Mouse (Mus musculus) forebrain, embryonic 16.5 days (tissue): ENCODE results near the gene Abhd17c. TPM values are rescaled to one million over a fixed set of nuclear protein-coding genes. Genes with fewer than 3 reads are reported as not detected.
A peak's percentile ranks its signal among the peaks of the same experiment; 100 is the strongest.
"Not testable (repeated sequence)": the region's sequence is repeated elsewhere in the genome, so short reads cannot be mapped to it uniquely, and the experiment has no call there.

Experiments
- ATAC-seq: fragments of 200-750 bp; cut with Nextera tagmentation; 2 replicates; pipeline ENCODE4 v1.8.0; 2017; ENCODE audit warnings: mild to moderate bottlenecking, moderate library complexity
- H3K27ac ChIP-seq: fragments of 300-500 bp; sonication (generic); 2 replicates; pipeline ENCODE4 v1.5.1; 2014; ENCODE audit warnings: low read length, control low read depth
- H3K27me3 ChIP-seq: fragments of 300-500 bp; sonication (generic); replicated peaks from 2 replicates; pipeline ENCODE4 v1.6.1; 2014; ENCODE audit warnings: low read length; ENCODE audit not compliant: control insufficient read depth, insufficient read depth
- H3K36me3 ChIP-seq: fragments of 300-500 bp; sonication (generic); 2 replicates; pipeline ENCODE4 v1.6.1; 2014; ENCODE audit not compliant: control insufficient read depth, insufficient read depth
- H3K4me1 ChIP-seq: fragments of 300-500 bp; sonication (generic); replicated peaks from 2 replicates; pipeline ENCODE4 v1.6.1; 2014; ENCODE audit warnings: low read length; ENCODE audit not compliant: control insufficient read depth, insufficient read depth
- H3K4me2 ChIP-seq: fragments of 300-500 bp; sonication (generic); 2 replicates; pipeline ENCODE4 v1.6.1; 2014; ENCODE audit warnings: mild to moderate bottlenecking, low read length, control low read depth
- H3K4me3 ChIP-seq: fragments of 300-500 bp; sonication (generic); replicated peaks from 2 replicates; pipeline ENCODE4 v1.5.1; 2014; ENCODE audit warnings: mild to moderate bottlenecking, low read length, control low read depth
- H3K9ac ChIP-seq: fragments of 300-500 bp; sonication (generic); replicated peaks from 2 replicates; pipeline ENCODE4 v1.6.1; 2014; ENCODE audit warnings: low read depth, low read length, control low read depth
- H3K9me3 ChIP-seq: fragments of 300-500 bp; sonication (generic); 2 replicates; pipeline ENCODE4 v1.6.1; 2016; ENCODE audit warnings: low read length; ENCODE audit not compliant: control insufficient read depth
- WGBS: fragments of 180-500 bp; shearing (Covaris S2); extraction: QIAGEN DNeasy Blood & Tissue Kit; methylation state at CpG from one replicate; pipeline ENCODE4 v1.1.7; 2014; 5-methylcytosine and 5-hydroxymethylcytosine counted together
- polyA plus RNA-seq: library from polyadenylated mRNA; unstranded; fragments of >200 nt; fragmentation: Nextera tagmentation; extraction: Ambion mirVana; gene quantifications from 2 replicates; pipeline ENCODE4 v1.2.1, GENCODE M21; 2015

Gene Abhd17c
- polyA plus RNA-seq, 1 experiment from 2014 or later: 26.2 TPM

DNA sequence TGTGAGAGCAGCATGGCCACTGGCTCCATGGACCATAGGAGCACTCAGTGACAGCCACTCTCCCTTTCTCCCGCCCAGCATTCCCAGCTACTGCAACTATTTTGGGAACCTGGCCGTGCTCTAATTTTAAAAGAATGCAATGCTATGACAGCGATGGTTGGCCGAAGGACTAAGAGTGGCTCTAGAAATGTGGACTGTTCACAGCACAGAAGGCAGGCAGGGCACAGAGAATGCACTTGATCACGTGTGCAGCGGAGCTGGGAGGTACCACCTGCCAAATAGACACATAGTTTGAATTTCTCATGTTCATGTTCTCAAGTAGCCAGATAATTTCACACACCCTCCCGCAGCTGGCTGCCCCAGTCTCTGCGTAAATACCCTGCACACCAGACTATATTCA, 23.0 kb downstream of the Abhd17c start:
- WGBS: 60% methylated on average over 8 of the region's 8 CpGs
- no peak overlapping the region for H3K9ac ChIP-seq

GRCm38 (mm10) chr7:84125730-84126129, 26.0 kb downstream of the Abhd17c start:
- Histone ChIP-seq H3K36me3 (no peaks in the 10 kb centered on the region), H3K4me3 (no peak overlapping the region), H3K4me2 (no peak overlapping the region), H3K27me3 (no peaks in the 10 kb centered on the region), H3K4me1 (peaks cover 38% of the 10 kb centered on the region), H3K9me3 (no peaks in the 10 kb centered on the region), H3K27ac (no peak overlapping the region), H3K9ac (no peak overlapping the region)
- no peak for ATAC-seq
- WGBS: 72% methylated on average over 1 of the region's 1 CpGs

More for the DNA sequence above, 23.0 kb downstream of the Abhd17c start:
- H3K27ac ChIP-seq: no peak overlapping the region
- H3K4me2 ChIP-seq: no peak overlapping the region
- H3K4me1 ChIP-seq: peaks cover 28% of the 10 kb centered on the region
- H3K4me3 ChIP-seq: no peak overlapping the region
- ATAC-seq: peak; percentile 51
- no peaks in the 10 kb centered on the region for H3K27me3 ChIP-seq
- H3K36me3 ChIP-seq: no peaks in the 10 kb centered on the region
- H3K9me3 ChIP-seq: no peaks in the 10 kb centered on the region

DNA sequence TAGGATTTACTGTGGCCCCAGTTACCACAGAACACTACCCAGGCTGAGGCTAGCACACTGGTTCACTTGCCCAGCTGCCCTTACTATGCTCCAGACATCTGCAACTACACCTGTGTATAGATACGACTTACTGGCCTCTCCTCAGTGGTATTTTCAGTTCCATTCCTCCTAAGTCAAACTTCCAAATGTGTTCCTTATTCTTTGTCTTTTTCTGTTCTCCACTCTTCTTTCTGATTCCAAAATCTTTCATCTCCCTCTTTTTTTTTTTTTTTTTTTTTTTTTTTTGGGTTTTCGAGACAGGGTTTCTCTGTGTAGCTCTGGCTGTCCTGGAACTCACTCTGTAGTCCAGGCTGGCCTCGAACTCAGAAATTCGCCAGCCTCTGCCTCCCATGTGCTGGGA, 28.0 kb downstream of the Abhd17c start:
- not testable (repeated sequence) for ATAC-seq, H3K4me2 ChIP-seq
- WGBS: 94% methylated on average over 4 of the region's 4 CpGs

GRCm38 (mm10) chr7:84121778-84122177, 29.9 kb downstream of the Abhd17c start:
- Histone ChIP-seq H3K36me3 (no peaks in the 10 kb centered on the region), H3K4me3 (no peak overlapping the region), H3K4me1 (peaks cover 29% of the 10 kb centered on the region), H3K27me3 (no peaks in the 10 kb centered on the region), H3K27ac (no peak overlapping the region), H3K9ac (no peak overlapping the region), H3K4me2 (no peak overlapping the region), H3K9me3 (no peaks in the 10 kb centered on the region)
- peak; percentile 26; the same call in 1 of the 2 replicates for ATAC-seq
- WGBS: 78% methylated on average over 3 of the region's 3 CpGs

More for the DNA sequence above, 28.0 kb downstream of the Abhd17c start:
- not testable (repeated sequence) for H3K27me3 ChIP-seq, H3K9me3 ChIP-seq, H3K9ac ChIP-seq, H3K4me3 ChIP-seq, H3K36me3 ChIP-seq, H3K27ac ChIP-seq
- H3K4me1 ChIP-seq: peaks cover 36% of the 10 kb centered on the region

DNA sequence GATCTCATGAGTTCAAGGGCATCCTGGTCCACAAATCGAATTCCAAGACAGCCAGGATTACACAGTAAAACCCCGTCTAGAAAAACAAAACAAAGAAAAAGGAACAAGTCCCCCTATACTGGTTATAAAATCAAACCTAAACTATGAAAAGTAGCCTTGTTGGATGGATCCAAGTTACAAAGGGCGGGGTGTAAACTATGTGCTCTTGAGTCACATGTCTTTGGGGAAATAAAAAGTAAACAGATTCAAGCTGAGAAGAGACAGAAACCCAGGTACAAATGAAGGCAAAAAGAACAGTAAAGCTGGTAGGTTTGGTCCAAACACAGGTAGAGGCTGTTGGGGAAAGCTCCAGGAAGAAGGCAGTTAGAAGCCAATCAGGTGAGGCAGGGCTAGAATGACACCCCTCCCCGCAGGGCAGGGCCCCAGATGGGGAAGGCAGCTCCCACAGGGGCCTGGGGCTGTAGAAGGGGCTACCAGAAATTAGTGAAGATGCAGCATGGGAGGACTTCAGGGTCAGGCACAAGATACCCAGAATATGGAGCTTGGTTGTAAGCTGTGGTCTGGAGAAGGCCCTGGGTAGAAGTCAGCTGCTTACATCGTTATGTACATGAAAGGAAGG, 31.4 kb downstream of the Abhd17c start:
- Histone ChIP-seq H3K4me2 (no peak overlapping the region), H3K4me1 (peaks cover 20% of the 10 kb centered on the region), H3K27ac (no peak overlapping the region), H3K9me3 (no peaks in the 10 kb centered on the region), H3K4me3 (no peak overlapping the region), H3K36me3 (no peaks in the 10 kb centered on the region), H3K27me3 (no peaks in the 10 kb centered on the region), H3K9ac (no peak overlapping the region)
- WGBS: 70% methylated on average over 5 of the region's 5 CpGs
- ATAC-seq: no peak

DNA sequence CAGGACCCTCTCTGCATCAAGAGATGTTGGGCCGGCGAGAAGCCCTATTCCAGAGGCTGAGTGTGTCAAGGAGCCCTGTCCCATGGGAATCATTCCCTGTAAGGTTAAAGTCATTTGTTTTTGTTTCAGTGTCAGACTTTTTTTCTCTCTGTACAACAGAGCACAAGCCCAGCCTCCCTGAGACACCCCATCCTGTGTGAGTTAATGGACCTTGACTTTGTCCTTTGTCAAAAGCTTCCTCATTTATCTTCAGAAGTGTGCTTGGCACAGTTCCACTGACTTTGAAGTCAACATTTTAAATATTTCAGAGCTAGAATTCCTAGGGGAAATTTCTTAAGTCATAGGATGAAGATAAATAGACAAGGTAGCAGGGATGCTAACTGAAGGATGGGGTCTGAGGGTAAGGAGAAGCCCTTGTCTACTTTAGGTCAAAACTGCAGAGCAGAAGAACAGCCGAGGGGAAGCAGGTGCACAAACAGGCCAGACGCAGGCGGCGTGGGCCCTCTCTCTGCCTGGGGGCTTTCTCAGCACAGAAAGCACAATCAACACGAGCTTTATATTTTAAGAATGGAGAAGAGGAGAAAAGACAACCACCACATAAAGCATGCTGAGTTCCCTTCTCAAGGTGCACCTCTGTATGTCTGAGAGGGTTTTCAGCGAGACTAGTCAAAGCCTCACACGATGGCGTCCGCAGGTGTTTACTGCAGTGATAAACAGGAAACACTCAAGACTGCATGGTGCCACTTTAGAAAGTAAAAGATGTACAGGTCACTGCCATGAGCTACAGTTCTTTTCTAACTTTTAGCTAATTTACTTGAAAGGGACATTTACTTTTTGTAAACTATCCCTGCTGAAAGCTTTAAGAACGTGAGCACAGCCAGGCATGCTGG, 32.2 kb downstream of the Abhd17c start:
- no peak overlapping the region for H3K9ac ChIP-seq
- 74% methylated on average over 12 of the region's 12 CpGs for WGBS
- H3K36me3 ChIP-seq: no peaks in the 10 kb centered on the region
- H3K9me3 ChIP-seq: no peaks in the 10 kb centered on the region
- H3K27ac ChIP-seq: no peak overlapping the region
- peaks cover 23% of the 10 kb centered on the region for H3K4me1 ChIP-seq
- H3K27me3 ChIP-seq: no peaks in the 10 kb centered on the region
- H3K4me2 ChIP-seq: no peak overlapping the region
- no peak overlapping the region for H3K4me3 ChIP-seq
- no peak for ATAC-seq

GRCm38 (mm10) chr7:84117543-84118122, 34.1 kb downstream of the Abhd17c start:
- ATAC-seq: no peak

DNA sequence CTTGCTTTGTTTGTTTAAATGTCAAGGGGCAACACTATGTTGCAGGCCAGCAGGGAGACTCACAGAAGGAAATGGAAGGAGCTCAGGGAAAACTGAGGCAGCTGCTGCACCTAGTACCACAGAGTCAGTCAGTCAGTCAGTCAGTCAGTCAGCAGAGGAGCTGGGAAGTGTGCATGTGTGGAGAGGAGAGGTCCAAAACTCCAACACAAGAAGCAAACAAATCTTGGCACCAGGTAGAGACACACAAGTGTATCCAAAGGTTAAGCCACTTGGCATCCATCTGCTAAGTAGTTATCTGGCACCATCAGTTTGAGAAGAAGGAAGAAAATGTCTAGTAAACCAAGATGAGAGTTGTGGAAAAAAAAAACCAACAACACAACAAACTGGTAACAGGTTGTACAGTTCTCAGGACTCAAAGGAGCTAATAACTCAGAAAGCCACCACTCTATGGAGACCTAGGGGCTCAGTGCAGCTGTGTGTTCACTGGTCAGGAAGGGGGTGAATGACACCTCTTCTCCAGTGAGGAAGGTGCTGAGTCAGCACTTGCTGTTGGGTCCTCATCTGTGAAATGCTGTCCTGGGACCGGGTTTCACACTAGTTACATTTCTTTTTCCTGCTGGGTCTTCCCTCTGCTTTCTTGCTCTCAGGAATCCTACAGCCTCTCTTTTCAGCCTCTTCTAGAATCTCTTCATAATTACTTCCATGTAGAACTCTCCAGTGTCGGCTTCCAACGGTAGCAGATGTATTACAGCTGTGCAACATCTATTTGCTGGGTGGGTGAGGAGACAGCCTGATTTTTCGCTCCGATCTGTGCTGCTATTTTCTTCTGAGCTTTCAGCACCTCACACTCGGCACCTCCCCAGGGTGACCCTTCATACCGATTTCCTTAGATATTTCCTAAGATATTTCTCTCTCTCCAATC, 34.8 kb downstream of the Abhd17c start:
- Histone ChIP-seq H3K4me2 (no peak overlapping the region), H3K9ac (no peak overlapping the region), H3K4me3 (no peak overlapping the region), H3K36me3 (no peaks in the 10 kb centered on the region), H3K4me1 (peaks cover 42% of the 10 kb centered on the region), H3K27ac (no peak overlapping the region), H3K9me3 (no peaks in the 10 kb centered on the region), H3K27me3 (no peaks in the 10 kb centered on the region)
- ATAC-seq: no peak
- 90% methylated on average over 7 of the region's 7 CpGs for WGBS

More at GRCm38 (mm10) chr7:84117543-84118122, 34.1 kb downstream of the Abhd17c start:
- Histone ChIP-seq H3K4me3 (no peak overlapping the region), H3K36me3 (no peaks in the 10 kb centered on the region), H3K4me1 (peaks cover 38% of the 10 kb centered on the region), H3K27me3 (no peaks in the 10 kb centered on the region), H3K27ac (no peak overlapping the region), H3K9ac (no peak overlapping the region), H3K9me3 (no peaks in the 10 kb centered on the region), H3K4me2 (no peak overlapping the region)
- WGBS: 85% methylated on average over 6 of the region's 6 CpGs
